Mouse (Mus musculus) midbrain, embryonic 11.5 days (tissue): ENCODE measurements around the gene Me1. TPM values are rescaled to one million over a fixed set of nuclear protein-coding genes. Genes with fewer than 3 reads are reported as not detected.

ENCODE experiments used
- ATAC-seq: fragments of 200-750 bp; cut with Nextera tagmentation; 2 replicates; pipeline ENCODE4 v1.8.0; 2017; ENCODE audit warnings: moderate TSS enrichment, moderate library complexity; ENCODE audit not compliant: low FRiP score
- DNase-seq: peaks from one replicate; pipeline ENCODE4 v3.0.0; 2015; ENCODE audit warnings: low spot score; ENCODE audit errors: missing footprints
- H3K27ac ChIP-seq: fragments of 300-500 bp; sonication (generic); 2 replicates; pipeline ENCODE4 v1.5.1; 2014; ENCODE audit warnings: low read depth, low read length
- H3K27me3 ChIP-seq: fragments of 300-500 bp; sonication (generic); 2 replicates; pipeline ENCODE4 v1.6.1; 2014; ENCODE audit warnings: mild to moderate bottlenecking, low read length, moderate library complexity, mixed read lengths; ENCODE audit not compliant: control insufficient read depth, insufficient read depth
- H3K36me3 ChIP-seq: fragments of 300-500 bp; sonication (generic); 2 replicates; pipeline ENCODE4 v1.6.1; 2014; ENCODE audit warnings: mild to moderate bottlenecking, low read length, moderate library complexity, mixed read lengths; ENCODE audit not compliant: control insufficient read depth, insufficient read depth
- H3K4me1 ChIP-seq: fragments of 300-500 bp; sonication (generic); 2 replicates; pipeline ENCODE4 v1.6.1; 2014; ENCODE audit warnings: low read length; ENCODE audit not compliant: control insufficient read depth, insufficient read depth
- H3K4me2 ChIP-seq: fragments of 300-500 bp; sonication (generic); 2 replicates; pipeline ENCODE4 v1.6.1; 2014; ENCODE audit warnings: mild to moderate bottlenecking, moderate library complexity
- H3K4me3 ChIP-seq: fragments of 300-500 bp; sonication (generic); 2 replicates; pipeline ENCODE4 v1.5.1; 2014; ENCODE audit warnings: low read depth, low read length
- H3K9ac ChIP-seq: fragments of 300-500 bp; sonication (generic); 2 replicates; pipeline ENCODE4 v1.6.1; 2014; ENCODE audit warnings: low read length
- H3K9me3 ChIP-seq: fragments of 300-500 bp; sonication (generic); 2 replicates; pipeline ENCODE4 v1.6.1; 2016; ENCODE audit warnings: low read length; ENCODE audit not compliant: control insufficient read depth
- WGBS: fragments of 180-500 bp; shearing (Covaris S2); extraction: QIAGEN DNeasy Blood & Tissue Kit; methylation state at CpG from one replicate; pipeline ENCODE4 v1.1.7; 2014; 5-methylcytosine and 5-hydroxymethylcytosine counted together
- polyA plus RNA-seq: library from polyadenylated mRNA; unstranded; fragments of >200 nt; fragmentation: Nextera tagmentation; extraction: Ambion mirVana; gene quantifications from 2 replicates; pipeline ENCODE4 v1.2.1, GENCODE M21; 2014

Me1 gene
- polyA plus RNA-seq, 1 experiment from 2014 or later: 14.3 TPM

GRCm38 (mm10) chr9:86679843-86680417 is 15.8 kb downstream of the Me1 start:
- no peak overlapping the region for H3K4me3 ChIP-seq
- no peak overlapping the region for H3K27ac ChIP-seq
- DNase-seq (no peak), ATAC-seq (no peak)
- no peak overlapping the region for H3K9ac ChIP-seq
- H3K27me3 ChIP-seq: no peaks in the 10 kb centered on the region
- H3K9me3 ChIP-seq: no peaks in the 10 kb centered on the region
- 88% methylated on average over 11 of the region's 11 CpGs for WGBS
- H3K36me3 ChIP-seq: no peaks in the 10 kb centered on the region
- no peaks in the 10 kb centered on the region for H3K4me1 ChIP-seq
- no peak overlapping the region for H3K4me2 ChIP-seq

- Histone ChIP-seq H3K27me3 (no peaks in the 10 kb centered on the region), H3K36me3 (no peaks in the 10 kb centered on the region), H3K4me3 (no peak overlapping the region), H3K4me1 (no peaks in the 10 kb centered on the region), H3K9ac (no peak overlapping the region), H3K27ac (no peak overlapping the region), H3K4me2 (no peak overlapping the region), H3K9me3 (no peaks in the 10 kb centered on the region)
- WGBS: 92% methylated on average over 3 of the region's 3 CpGs
- DNase-seq (no peak), ATAC-seq (no peak)
These were observed 19.5 kb downstream of the Me1 start for GRCm38 (mm10) chr9:86676246-86676645.

- H3K4me2 ChIP-seq: no peak overlapping the region
- H3K9ac ChIP-seq: no peak overlapping the region
- WGBS: 87% methylated on average over 2 of the region's 2 CpGs
- ATAC-seq (no peak), DNase-seq (no peak)
- no peaks in the 10 kb centered on the region for H3K9me3 ChIP-seq
- H3K27me3 ChIP-seq: no peaks in the 10 kb centered on the region
- H3K4me1 ChIP-seq: no peaks in the 10 kb centered on the region
- no peak overlapping the region for H3K27ac ChIP-seq
- H3K36me3 ChIP-seq: no peaks in the 10 kb centered on the region
- H3K4me3 ChIP-seq: no peak overlapping the region
These were observed 20.3 kb downstream of the Me1 start for GRCm38 (mm10) chr9:86675426-86675825.

GRCm38 (mm10) chr9:86672907-86673472 is 22.8 kb downstream of the Me1 start:
- no peak for DNase-seq
- Histone ChIP-seq H3K27ac (no peak overlapping the region), H3K4me1 (peaks cover 7% of the 10 kb centered on the region; the same call in 1 of the 2 replicates), H3K9ac (no peak overlapping the region), H3K4me2 (no peak overlapping the region), H3K9me3 (no peaks in the 10 kb centered on the region), H3K4me3 (no peak overlapping the region), H3K27me3 (no peaks in the 10 kb centered on the region), H3K36me3 (no peaks in the 10 kb centered on the region)
- ATAC-seq: no peak
- 80% methylated on average over 5 of the region's 5 CpGs for WGBS

- 12% methylated on average over 8 of the region's 8 CpGs for WGBS
- no peak overlapping the region for H3K4me3 ChIP-seq
- DNase-seq (peak; percentile 85), ATAC-seq (peak; percentile 82)
- no peak overlapping the region for H3K4me2 ChIP-seq
- H3K27ac ChIP-seq: no peak overlapping the region
- peaks cover 7% of the 10 kb centered on the region; the same call in 1 of the 2 replicates for H3K4me1 ChIP-seq
- no peaks in the 10 kb centered on the region for H3K9me3 ChIP-seq
- no peak overlapping the region for H3K9ac ChIP-seq
- H3K36me3 ChIP-seq: no peaks in the 10 kb centered on the region
- no peaks in the 10 kb centered on the region for H3K27me3 ChIP-seq
These were observed 27.0 kb downstream of the Me1 start for GRCm38 (mm10) chr9:86668590-86669252.

GRCm38 (mm10) chr9:86667138-86667750 is 28.5 kb downstream of the Me1 start:
- H3K27ac ChIP-seq: no peak overlapping the region
- H3K9me3 ChIP-seq: no peaks in the 10 kb centered on the region
- WGBS: 94% methylated on average over 7 of the region's 7 CpGs
- H3K4me1 ChIP-seq: peaks cover 7% of the 10 kb centered on the region; the same call in 1 of the 2 replicates
- no peaks in the 10 kb centered on the region for H3K36me3 ChIP-seq
- DNase-seq (no peak), ATAC-seq (no peak)
- no peaks in the 10 kb centered on the region for H3K27me3 ChIP-seq
- no peak overlapping the region for H3K4me3 ChIP-seq
- H3K9ac ChIP-seq: no peak overlapping the region
- H3K4me2 ChIP-seq: no peak overlapping the region

- peak; percentile 86 for DNase-seq
These were observed 34.1 kb downstream of the Me1 start for GRCm38 (mm10) chr9:86661679-86662078.

GRCm38 (mm10) chr9:86661266-86661665 is 34.5 kb downstream of the Me1 start:
- Histone ChIP-seq H3K4me2 (no peak overlapping the region), H3K9ac (no peak overlapping the region), H3K9me3 (no peaks in the 10 kb centered on the region), H3K4me3 (no peak overlapping the region), H3K36me3 (no peaks in the 10 kb centered on the region), H3K27me3 (no peaks in the 10 kb centered on the region), H3K27ac (no peak overlapping the region), H3K4me1 (no peaks in the 10 kb centered on the region)
- no peak for DNase-seq
- 92% methylated on average over 3 of the region's 3 CpGs for WGBS
- no peak for ATAC-seq

More at GRCm38 (mm10) chr9:86661679-86662078, 34.1 kb downstream of the Me1 start:
- H3K36me3 ChIP-seq: no peaks in the 10 kb centered on the region
- no peaks in the 10 kb centered on the region for H3K9me3 ChIP-seq
- H3K27ac ChIP-seq: no peak overlapping the region
- no peak overlapping the region for H3K4me2 ChIP-seq
- WGBS: 93% methylated on average over 6 of the region's 6 CpGs
- no peak overlapping the region for H3K9ac ChIP-seq
- no peaks in the 10 kb centered on the region for H3K27me3 ChIP-seq
- no peaks in the 10 kb centered on the region for H3K4me1 ChIP-seq
- no peak for ATAC-seq
- H3K4me3 ChIP-seq: no peak overlapping the region

- DNase-seq: no peak
- H3K9me3 ChIP-seq: no peaks in the 10 kb centered on the region
- 91% methylated on average over 2 of the region's 2 CpGs for WGBS
- ATAC-seq: no peak
- H3K4me3 ChIP-seq: no peak overlapping the region
- H3K27me3 ChIP-seq: no peaks in the 10 kb centered on the region
- no peak overlapping the region for H3K4me2 ChIP-seq
- no peaks in the 10 kb centered on the region for H3K4me1 ChIP-seq
- no peak overlapping the region for H3K27ac ChIP-seq
- no peak overlapping the region for H3K9ac ChIP-seq
- H3K36me3 ChIP-seq: no peaks in the 10 kb centered on the region
These were observed 35.4 kb downstream of the Me1 start for GRCm38 (mm10) chr9:86660327-86660726.
